Mouse (Mus musculus) heart, adult 8-10 months (tissue): ENCODE results near the gene Ap1s3. TPM values are rescaled to one million over a fixed set of nuclear protein-coding genes. Genes with fewer than 3 reads are reported as not detected.
A peak's percentile ranks its signal among the peaks of the same experiment; 100 is the strongest.
"Not testable (repeated sequence)": the region's sequence is repeated elsewhere in the genome, so short reads cannot be mapped to it uniquely, and the experiment has no call there.

ENCODE experiments used
- DNase-seq: peaks from one replicate; pipeline ENCODE4 v3.0.0; 2022; ENCODE audit warnings: low spot score
- total RNA-seq, 4 experiments: library from RNA; stranded (reverse); gene quantifications; 2 replicates each; pipeline ENCODE4 v1.2.4; 2022

The Ap1s3 gene
- total RNA-seq, 4 experiments from 2014 or later: 0.20 to 0.41 (median 0.28) TPM

DNA sequence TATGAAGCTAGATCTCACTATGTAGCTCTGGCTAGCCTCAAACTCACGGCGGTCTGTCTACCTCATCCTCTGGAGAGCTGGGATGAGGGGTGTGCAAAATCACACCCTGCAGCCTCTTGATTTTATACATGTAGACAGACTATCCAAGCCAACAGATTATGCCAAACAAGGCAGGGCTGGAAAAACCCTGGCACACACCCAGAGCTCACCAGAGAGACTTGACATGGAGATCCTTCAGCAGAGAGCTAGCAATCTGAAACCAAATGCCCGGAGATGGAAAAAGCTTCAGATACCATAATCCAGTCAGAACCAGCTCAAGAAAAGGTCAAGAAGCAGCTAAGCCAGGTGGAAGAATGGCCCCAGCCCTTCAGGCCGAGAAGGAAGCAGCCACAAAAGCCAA is 6.9 kb downstream of the Ap1s3 start:
- DNase-seq: no peak

DNA sequence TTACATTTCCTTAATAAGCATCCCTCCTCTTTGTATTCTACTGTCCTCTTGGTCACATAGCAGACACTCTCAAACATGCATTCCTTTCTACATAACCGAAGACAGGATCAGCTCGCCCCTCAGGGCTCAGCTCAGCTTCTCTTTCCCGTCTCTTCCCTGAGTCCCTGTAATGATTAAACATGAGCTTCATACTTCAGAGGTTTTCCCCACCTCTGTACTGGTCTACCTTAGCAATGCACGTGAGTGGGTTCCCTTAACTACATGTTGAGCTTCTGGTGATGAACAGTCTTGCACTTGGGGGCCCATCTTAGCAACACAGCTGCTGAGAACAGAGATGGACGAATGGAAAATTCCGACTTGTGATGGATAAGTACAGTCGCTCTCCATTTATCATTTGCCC is 12.2 kb downstream of the Ap1s3 start:
- DNase-seq: no peak

DNA sequence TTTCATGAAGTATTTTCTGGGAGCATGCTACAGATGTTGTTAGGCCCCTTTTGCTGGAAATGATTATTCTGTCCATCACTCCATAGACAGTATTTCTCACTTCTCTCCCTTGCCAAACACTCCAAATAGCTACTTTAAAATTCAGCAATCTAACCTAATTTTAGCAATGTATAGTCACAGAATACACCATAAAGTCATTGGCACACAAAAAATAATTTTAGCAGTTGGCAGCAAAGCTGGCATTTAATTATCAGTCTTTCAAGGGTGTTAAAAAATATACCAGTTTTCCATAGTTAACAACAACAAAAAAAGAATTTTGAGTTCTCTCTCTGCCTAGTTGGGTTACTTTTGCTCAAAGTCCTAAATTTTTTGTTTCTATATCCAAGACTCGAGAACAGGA is 14.4 kb downstream of the Ap1s3 start:
- DNase-seq: no peak

DNA sequence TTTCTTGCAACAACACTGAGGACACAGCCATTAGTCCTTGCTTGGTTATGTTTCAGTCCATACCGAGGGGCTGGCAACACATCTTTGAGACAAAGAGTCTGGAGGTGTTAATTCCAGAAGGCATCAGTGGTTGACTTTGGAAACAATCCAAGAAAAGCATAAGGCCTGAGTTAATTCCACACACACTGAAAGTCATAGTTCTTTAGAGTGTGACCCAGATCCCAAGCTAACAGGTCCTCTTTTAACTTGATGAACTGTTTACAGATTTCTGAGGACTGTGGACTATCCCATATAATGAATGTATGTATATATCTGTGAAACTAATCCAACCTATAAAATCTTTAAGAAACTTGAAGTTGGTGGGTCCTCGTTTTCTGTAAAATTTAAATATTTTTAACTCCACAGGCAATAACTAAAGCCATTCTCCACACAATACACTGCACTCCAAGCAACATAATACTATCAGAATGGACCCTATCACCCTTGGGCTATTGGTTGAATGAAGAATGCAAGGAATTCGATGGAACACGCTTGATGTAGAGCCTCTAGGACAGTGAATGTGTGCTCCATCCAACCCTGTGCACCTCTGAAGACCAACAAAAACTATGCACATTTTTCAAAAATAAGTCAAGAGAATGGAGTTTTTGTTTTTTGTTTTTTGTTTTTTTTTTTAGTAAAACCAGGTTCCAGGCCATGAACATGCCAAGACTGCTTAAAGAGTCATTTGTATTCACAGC is 15.8 kb downstream of the Ap1s3 start:
- no peak for DNase-seq

DNA sequence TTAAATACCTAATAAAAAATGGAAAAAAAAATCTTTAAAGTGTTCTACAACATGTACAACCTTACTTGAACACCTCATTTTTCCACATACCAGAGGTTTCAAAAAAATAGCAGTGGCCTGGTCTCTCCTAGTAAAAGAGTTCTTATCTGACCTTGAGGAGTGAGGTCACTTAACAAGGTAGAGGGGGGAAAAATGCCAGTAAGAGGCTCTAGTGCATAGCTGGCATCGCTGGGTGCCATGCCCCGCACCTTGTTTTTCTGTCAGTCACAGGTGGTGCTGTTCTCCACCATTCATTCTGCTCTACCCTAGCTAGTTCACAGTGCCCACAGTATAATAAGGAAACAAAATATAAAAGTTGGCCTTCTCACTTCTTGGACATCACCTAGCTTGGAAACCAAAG is 16.8 kb downstream of the Ap1s3 start:
- no peak for DNase-seq

DNA sequence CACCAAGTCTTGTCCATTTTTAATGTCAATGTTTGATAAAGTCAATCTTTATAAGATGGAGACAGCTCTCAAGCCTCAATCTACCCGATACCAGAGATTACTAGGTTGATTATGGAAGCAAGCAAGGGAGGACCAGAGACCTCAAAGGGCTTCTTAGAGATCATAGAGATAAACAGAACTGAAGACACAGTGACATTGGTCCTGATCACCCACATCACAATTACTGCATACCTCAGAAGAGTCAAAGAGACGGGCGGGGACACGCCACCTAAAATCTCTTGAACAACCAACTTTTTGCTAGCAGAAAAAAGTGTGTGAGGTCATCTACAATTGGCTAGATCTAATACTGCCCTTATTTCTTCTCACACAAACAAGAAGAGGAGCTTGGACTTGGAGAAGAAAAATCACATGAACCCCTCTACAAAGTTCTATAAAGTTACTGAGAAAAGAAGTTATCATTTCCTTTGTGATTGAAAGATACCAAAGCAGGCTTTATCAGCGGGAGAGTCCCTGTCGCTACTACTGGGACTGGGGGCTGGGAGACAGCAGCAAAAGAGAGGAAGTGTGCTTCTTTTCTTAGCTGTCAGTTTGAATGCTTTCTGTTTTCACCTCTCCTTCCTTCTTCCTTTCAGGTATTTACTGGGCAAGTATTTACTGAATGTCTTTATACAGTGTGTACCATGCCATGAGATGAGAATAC is 28.2 kb downstream of the Ap1s3 start:
- DNase-seq: no peak

DNA sequence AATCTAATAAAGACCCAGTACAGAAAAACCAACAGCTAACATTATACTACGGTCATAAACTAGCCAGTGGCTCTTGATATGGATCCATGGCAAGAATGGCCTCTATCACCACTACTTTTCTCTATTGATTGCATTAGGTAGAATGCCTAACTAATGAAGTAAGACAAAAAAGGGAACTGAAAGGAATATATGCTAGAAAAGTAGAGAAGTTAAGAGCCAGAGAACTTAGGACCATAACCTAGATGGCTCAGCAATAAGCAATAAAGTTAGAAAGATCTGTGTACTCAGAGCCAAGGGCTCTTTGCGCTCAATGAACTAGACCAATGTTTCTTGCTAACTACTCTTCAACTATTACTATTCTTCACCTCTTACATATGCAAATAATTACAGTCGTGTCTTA is 29.1 kb downstream of the Ap1s3 start:
- DNase-seq: no peak

DNA sequence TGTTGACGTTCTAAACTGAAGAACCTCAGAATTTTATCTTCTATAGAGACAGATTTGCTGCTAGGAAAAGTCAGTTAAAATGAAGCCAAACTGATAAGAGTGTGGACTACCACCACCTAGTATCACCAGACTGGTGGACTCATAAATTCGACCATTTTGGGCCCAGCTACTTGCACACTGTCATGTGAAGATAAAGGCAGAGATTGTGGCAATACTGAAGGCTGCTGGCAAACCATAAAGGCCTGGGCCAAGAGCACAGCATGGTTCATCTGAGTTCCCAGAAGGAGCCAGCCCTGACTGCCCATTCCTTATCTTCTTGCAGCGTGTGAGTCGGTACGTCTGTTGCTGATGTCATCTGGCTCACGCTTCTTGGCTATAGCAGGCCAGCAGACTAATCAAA is 30.4 kb downstream of the Ap1s3 start:
- no peak for DNase-seq

DNA sequence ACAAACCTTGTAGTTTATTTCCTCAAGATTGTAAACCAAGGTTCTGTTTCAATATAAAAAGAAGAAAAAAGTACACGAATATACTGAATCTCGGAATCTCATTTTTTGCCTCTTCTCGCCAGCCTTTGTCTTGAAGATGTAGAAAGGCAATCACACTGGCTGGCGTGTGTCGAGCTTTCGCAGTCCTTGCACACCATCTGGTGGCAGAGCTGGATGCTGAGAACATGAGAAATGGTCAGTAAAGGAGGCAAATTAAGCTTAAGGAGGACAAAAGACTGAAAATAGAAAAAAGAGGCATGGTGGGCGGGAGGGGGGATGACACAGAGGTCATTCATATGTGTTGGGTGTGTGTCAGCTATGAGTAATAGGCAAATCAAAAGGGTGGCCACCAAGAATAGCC is 31.6 kb downstream of the Ap1s3 start:
- no peak for DNase-seq

DNA sequence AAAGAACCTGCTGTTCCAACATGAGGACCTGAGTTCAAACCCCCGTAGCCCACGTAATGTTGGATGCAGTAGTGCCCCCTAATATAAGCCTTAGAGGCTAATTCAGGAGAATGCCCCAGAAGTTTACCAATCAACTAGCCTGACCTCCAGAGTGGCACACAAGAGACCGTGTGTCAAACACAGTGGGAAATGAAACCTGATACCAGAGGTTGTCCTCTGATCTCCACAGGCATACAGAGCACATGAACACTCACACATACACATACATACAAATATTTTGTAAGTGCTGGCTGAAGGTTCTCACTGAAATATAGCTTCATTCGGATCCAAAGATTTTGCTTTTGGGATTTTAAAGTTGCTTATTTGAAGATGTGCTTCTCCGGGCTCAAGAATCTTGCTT is 32.1 kb downstream of the Ap1s3 start:
- no peak for DNase-seq

DNA sequence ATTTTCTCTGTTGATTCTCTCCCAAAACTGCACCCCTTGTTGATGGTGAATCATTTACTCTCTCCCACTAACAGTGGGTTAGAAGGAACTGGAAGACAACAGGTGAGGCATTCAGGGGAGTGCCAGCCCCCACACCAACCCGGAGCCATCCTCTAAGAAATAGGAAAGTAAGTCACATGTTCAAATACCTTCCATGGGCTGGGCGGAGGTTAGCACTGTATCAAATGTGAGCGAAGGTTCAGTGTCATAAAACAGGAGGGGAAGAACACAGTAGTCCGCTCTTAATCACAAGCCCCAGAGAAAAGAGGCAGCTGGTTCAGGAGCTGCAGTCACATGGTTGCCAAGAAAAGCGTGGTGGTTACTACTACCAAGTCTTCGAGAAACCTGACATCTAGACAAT is 32.7 kb downstream of the Ap1s3 start:
- DNase-seq: no peak

DNA sequence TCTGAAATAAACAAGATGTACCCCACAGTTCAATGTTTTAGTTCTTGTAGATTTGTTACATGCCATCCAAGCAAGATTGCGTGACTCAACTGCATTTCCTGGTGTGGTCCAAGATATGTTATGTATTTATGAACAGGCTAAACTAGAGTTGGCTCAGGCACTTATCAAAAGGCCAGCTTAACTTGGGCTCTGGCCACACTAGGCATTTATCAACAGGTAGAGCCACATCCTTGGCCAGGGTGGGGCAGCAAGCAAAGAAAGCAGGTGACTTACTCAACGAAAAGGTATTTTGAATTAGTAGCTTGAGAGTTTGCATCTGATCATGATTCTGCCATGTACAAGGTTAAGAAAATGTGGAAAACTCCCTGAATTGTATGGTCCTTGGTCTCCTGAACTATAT is 34.0 kb downstream of the Ap1s3 start:
- DNase-seq: no peak

DNA sequence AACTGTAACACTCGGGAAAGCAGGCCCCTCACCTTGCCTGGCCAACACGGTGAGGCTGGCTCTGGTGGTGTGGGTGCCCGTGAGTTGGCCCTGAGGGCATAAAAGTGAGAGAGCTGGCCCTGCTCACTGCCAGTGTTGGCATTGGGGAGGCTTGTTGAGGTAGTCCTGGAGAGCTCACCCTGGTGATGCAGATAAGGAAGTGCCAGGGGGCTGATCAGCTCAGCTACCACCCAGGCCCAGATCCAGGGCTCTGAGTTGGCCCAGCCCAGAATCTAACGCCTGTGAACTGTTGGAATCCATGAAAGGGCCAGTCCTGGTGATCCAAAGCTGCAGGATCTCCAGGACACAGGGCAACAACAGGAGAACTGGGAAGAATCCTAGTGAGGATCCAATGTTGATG is 40.3 kb downstream of the Ap1s3 start:
- peak; percentile 17 for DNase-seq

DNA sequence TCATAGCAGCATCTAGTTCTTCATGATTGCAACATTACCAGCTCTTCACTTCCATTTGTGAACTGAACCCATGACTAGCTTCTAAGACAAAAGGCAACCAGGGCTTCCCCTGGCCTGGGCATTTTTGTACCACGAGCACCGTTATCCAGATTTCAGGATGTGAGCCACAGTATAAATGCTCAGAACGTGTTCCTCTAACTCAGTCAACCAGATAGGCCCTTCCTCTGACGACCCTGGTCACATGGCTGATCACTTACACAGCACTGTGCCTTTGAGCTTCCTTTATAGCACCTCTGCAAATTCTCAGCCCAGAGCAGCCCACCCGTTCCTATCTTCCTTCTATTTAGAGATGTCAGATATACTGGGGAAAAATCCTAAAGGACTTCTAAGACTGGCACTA is 42.0 kb downstream of the Ap1s3 start:
- no peak for DNase-seq

DNA sequence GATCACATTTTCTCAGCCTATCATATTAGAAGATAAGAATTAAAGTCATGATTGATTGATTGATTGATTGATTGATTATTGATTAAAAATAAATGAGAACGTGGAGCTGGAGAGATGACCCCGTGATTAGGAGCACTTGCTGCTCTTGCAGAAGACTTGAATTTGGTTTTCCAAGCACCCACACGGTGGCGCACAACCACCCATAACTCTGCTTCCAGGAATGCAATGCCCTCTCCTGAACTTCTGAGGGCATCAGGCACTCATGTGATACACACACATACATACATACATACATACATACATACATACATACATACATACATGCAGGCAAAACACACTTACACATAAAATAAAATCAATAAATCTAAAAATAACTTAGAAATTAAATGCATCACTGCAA is 45.6 kb downstream of the Ap1s3 start:
- DNase-seq: no peak

DNA sequence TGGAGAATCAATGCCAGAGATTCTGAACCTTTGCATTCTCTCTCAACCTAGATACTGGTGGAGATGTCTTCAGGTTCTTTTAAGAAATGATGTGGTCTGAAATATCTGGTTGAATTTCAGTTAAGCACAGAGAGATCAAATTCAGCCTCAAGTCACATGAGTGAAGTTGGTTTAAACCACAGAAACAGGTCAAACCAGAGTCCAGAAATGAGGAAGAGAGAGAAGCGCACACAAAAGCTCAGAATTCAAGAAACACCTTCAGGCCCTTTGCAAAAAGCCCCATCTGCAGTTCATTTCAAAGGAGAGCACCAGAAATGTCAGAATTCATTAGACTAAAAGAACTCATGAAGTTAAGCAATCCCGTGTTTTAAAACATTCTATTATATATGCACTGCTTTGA is 52.3 kb downstream of the Ap1s3 start:
- DNase-seq: no peak

DNA sequence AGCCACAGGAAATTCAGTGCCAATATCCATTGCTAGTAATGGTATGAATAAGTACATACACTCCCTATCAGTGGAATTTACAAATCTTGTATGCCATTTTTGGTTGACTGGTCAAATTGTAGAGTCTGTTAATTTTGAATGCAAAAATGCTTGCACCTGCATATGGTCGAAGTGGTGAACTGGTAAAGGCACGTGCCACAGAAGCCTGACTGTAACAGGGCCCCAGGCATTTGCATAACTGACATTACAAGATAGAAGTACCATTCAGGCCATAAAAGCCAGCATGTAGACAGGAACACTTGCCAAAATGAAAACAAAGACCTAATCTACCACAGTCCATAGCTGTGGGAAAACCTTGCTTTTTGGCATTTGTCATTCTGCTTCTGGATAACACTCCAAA is 55.3 kb downstream of the Ap1s3 start:
- no peak for DNase-seq

DNA sequence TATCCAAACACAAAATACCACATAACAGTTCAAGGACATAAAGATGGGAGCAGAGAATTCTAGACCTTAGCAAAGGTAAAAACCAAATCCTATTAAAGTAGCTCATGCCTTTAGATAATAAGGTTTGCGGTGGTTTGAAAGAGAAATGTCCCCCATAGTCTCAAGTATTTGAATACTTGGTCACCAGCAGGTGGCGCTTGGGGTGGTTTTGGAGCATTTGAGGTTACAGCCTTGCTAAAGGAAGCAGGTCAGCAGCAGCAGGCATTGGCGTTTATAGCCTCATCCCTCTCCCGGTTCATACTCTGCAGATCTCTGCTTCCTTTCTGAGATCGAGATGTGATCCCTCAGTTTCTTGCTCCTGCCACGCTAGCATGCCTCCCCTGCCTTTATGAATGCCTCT is 57.3 kb downstream of the Ap1s3 start:
- DNase-seq: no peak

DNA sequence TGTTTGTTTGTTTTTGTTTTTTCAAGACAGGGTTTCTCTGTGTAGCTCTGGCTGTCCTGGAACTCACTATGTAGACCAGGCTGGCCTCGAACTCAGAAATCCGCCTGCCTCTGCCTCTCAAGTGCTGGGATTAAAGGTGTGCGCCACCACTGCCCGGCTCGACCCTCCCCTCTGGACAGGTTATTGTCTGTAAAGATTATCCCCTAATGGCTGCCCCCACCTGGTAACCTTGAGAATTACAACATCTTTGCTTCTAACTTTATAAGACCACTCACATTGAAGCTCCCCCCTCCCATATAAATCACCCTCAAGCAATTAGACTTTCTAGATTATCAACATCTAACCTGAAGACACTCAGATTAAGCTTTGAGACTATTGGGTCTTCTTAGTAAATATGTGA is 60.5 kb downstream of the Ap1s3 start:
- not testable (repeated sequence) for DNase-seq

DNA sequence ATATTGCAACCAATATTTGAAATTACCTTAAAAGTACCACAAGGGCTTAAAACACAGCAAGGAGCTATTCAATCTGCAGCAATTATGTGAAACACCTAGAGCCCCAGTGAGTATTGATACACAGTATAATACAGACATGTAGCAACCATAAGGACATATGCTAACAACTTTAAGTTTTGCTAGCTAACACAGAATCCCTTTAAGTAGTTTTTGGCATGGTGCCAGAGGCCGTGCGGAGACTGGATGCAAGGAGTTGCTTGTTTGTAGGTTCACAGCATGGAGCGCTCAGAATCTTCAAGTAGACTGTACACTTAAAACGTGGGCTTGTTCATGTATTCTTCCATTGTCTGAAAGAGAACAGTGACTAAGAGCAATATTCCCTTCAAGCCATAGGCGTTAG is 62.9 kb downstream of the Ap1s3 start:
- DNase-seq: not testable (repeated sequence)

DNA sequence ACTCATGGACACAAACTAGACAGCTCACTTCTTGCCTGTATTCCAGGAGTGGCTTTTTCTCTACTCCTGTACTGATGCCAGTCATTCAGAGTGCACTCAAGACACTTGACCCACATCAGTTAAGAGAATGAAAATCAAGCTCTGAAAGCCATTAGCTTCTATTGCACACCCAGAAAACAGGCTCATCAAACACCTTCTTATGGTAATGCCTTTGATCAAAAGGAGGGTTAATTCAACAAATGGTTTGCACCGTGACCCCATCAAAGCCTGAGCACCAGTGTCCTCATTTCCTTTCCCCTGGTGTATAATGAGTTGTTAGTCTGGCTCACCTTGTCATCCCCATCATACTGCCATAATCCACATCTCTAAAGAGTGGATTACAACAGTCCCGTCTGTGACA is 69.3 kb downstream of the Ap1s3 start:
- no peak for DNase-seq

DNA sequence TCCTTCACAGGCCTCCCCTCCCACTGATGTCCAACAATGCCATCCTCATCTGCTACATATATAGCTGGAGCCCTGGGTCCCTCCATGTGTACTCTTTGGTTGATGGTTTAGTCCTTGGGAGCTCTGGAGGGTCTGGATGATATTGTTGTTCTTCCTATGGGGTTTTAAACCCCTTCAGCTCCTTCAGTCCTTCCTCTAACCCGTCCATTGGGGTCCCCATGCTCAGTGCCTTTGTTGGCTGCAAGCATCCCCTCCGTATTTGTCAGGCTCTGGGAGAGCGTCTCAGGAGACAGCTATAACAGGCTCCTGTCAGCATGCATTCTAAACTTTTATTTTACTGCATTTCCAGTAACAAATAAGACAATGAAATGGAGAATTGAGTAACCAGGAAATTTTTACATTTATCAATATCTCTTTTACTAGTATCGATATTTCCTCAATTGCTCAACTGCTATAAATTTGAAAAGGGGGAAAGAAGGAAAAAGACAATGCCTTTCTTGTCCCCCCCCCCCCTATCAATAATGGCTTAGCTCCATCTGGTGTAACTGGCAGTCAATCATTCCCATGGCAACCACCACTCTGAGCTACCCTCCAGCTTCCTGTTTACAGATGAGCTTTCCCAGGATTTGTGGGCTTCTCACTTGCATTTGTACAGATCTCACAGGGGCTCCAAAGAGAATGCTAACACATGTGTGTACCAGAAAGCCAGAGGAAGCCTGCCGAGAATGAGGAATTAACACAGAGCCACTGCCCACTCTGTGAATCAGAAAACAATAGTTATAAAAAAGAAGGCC is 73.2 kb downstream of the Ap1s3 start:
- no peak for DNase-seq
